In genomic region chr19:5257140-5257539, GRCm38 (mm10) we compare ENCODE assay signal across 11 mouse cellular contexts. TPM values are rescaled to one million over a fixed set of nuclear protein-coding genes. Genes with fewer than 3 reads are reported as not detected.
DNase-seq lines count a peak whose midpoint lies in the region; ATAC-seq and TF ChIP-seq lines count a peak whose summit lies in the region.
"Had no signal": no experiment of that assay in that cellular context is flagged by ENCODE, and none has a peak within 500 bp of the region (broad histone marks: within the 10 kb centered on the region; RNA-seq: fewer than 3 reads in every experiment).

No protein-coding gene starts in this region.

- intact Hi-C loops in gastrocnemius, adult 2 months (cut with DNase I), result no loop called here

- TF ChIP-seq CTCF in lung, embryonic 14.5 days (IDR thresholded peaks at IDR 0.05; ENCODE audit: low read depth), result no peak
- no peak for TF ChIP-seq CTCF in gastrocnemius, adult 2 months (IDR thresholded peaks at IDR 0.05)

- DNase-seq in lung, embryonic 14.5 days, result peak; percentile 28
- DNase-seq in lung, postnatal 14 days, result no peak
- peak; percentile 86 for DNase-seq in embryonic facial prominence, embryonic 14.5 days (ENCODE audit: low spot score)
- DNase-seq in thymus, postnatal 25 days, result peak; percentile 74
- no peak for DNase-seq in frontal cortex, adult 2 months (ENCODE audit: extremely low spot score in 1 of 2, low spot score in 1 of 2)
- no peak for DNase-seq in cerebellum, adult 8-10 months
- DNase-seq in gastrocnemius, adult 2 months, result no peak
- DNase-seq: liver, embryonic 13.5 days had no signal

- H3K36me3 ChIP-seq in lung, embryonic 14.5 days (ENCODE audit: insufficient read depth), result no peaks in the 10 kb centered on the region
- no peaks in the 10 kb centered on the region for H3K36me3 ChIP-seq in embryonic facial prominence, embryonic 14.5 days (ENCODE audit: control insufficient read depth, insufficient read depth, low read length)
- H3K36me3 ChIP-seq: neural tube, embryonic 12.5 days had no signal

- no peaks in the 10 kb centered on the region for H3K4me1 ChIP-seq in lung, embryonic 14.5 days (ENCODE audit: insufficient read depth)
- H3K4me1 ChIP-seq in embryonic facial prominence, embryonic 14.5 days (ENCODE audit: control insufficient read depth, insufficient read depth, low read length), result no peaks in the 10 kb centered on the region
- H3K4me1 ChIP-seq: neural tube, embryonic 12.5 days had no signal

- H3K27me3 ChIP-seq in lung, embryonic 14.5 days (ENCODE audit: insufficient read depth, low read length), result no peaks in the 10 kb centered on the region
- no peaks in the 10 kb centered on the region for H3K27me3 ChIP-seq in embryonic facial prominence, embryonic 14.5 days (replicated peaks; ENCODE audit: control insufficient read depth, insufficient read depth, low read length)
- H3K27me3 ChIP-seq: liver, embryonic 13.5 days; neural tube, embryonic 12.5 days had no signal

- no peaks in the 10 kb centered on the region for H3K9me3 ChIP-seq in lung, embryonic 14.5 days (ENCODE audit: low read depth, low read length)
- H3K9me3 ChIP-seq in embryonic facial prominence, embryonic 14.5 days (ENCODE audit: control insufficient read depth, low read length), result no peaks in the 10 kb centered on the region
- H3K9me3 ChIP-seq: liver, embryonic 13.5 days; neural tube, embryonic 12.5 days had no signal

- WGBS in lung, embryonic 14.5 days, result 35% methylated on average over 3 of the region's 3 CpGs
- WGBS in embryonic facial prominence, embryonic 14.5 days, result 31% methylated on average over 3 of the region's 3 CpGs

- no peak overlapping the region for H3K4me2 ChIP-seq in lung, embryonic 14.5 days
- no peak overlapping the region for H3K4me2 ChIP-seq in embryonic facial prominence, embryonic 14.5 days (ENCODE audit: low read depth, low read length)
- H3K4me2 ChIP-seq: liver, embryonic 13.5 days; neural tube, embryonic 12.5 days had no signal

- no peak for ATAC-seq in lung, embryonic 14.5 days (ENCODE audit: insufficient read depth)
- peak; percentile 37 for ATAC-seq in embryonic facial prominence, embryonic 14.5 days (ENCODE audit: low read depth)
- peak; percentile 60 for ATAC-seq in megakaryocyte progenitor cell, adult 5-6 weeks (replicated peaks; ENCODE audit: poor library complexity)

- no peak overlapping the region for H3K9ac ChIP-seq in lung, embryonic 14.5 days
- no peak overlapping the region for H3K9ac ChIP-seq in embryonic facial prominence, embryonic 14.5 days (ENCODE audit: low read depth, low read length)
- H3K9ac ChIP-seq: neural tube, embryonic 12.5 days had no signal

- H3K27ac ChIP-seq in lung, embryonic 14.5 days (ENCODE audit: low read depth), result no peak overlapping the region
- peak overlapping the region; percentile 39; the same call in 1 of the 2 replicates for H3K27ac ChIP-seq in embryonic facial prominence, embryonic 14.5 days (replicated peaks; ENCODE audit: low read depth, low read length)
- H3K27ac ChIP-seq in gastrocnemius, adult 2 months, result no peak overlapping the region
- H3K27ac ChIP-seq: layer of hippocampus, adult 2 months; liver, embryonic 13.5 days; neural tube, embryonic 12.5 days had no signal

- H3K4me3 ChIP-seq in lung, embryonic 14.5 days (ENCODE audit: low read depth, low read length), result no peak overlapping the region
- no peak overlapping the region for H3K4me3 ChIP-seq in embryonic facial prominence, embryonic 14.5 days (ENCODE audit: low read depth, low read length)
- no peak overlapping the region for H3K4me3 ChIP-seq in gastrocnemius, adult 2 months
- H3K4me3 ChIP-seq: layer of hippocampus, adult 2 months; liver, embryonic 13.5 days; neural tube, embryonic 12.5 days had no signal

RNA-seq across cellular contexts. Expression of gene Pacs1, which starts 15.8 kb away (rescaled TPM):
- 27.8 and 31.8 TPM in 2 replicates for polyA plus RNA-seq in lung, embryonic 14.5 days (2014; fragmentation: Nextera tagmentation; extraction: Ambion mirVana)
- 28.1 and 30.9 TPM in 2 replicates for polyA plus RNA-seq in embryonic facial prominence, embryonic 14.5 days (2014; fragmentation: Nextera tagmentation; extraction: Ambion mirVana)
- total RNA-seq in megakaryocyte progenitor cell, adult 5-6 weeks (2015), result 14.8 and 16.2 TPM in 2 replicates
- total RNA-seq in megakaryocyte progenitor cell, adult 5-6 weeks (2017), result 5.1 and 7.1 TPM in 2 replicates
- polyA plus RNA-seq in frontal cortex, adult 2 months (2012; rRNA removed), result 43.3 and 47.3 TPM in 2 replicates
- 1 to 10 TPM; 5.2 to 8.5 TPM for total RNA-seq in gastrocnemius, adult 2 months (2021)

RNA-seq across cellular contexts. Expression of gene Sf3b2, which starts 38.1 kb away (rescaled TPM):
- polyA plus RNA-seq in lung, embryonic 14.5 days (2014; fragmentation: Nextera tagmentation; extraction: Ambion mirVana), result 334 and 368 TPM in 2 replicates
- polyA plus RNA-seq in embryonic facial prominence, embryonic 14.5 days (2014; fragmentation: Nextera tagmentation; extraction: Ambion mirVana), result 247 and 281 TPM in 2 replicates
- total RNA-seq in megakaryocyte progenitor cell, adult 5-6 weeks (2015), result 119 and 147 TPM in 2 replicates
- total RNA-seq in megakaryocyte progenitor cell, adult 5-6 weeks (2017), result 239 and 261 TPM in 2 replicates
- polyA plus RNA-seq in frontal cortex, adult 2 months (2012; rRNA removed), result 168 and 172 TPM in 2 replicates
- total RNA-seq in gastrocnemius, adult 2 months (2021), result 10 to 100 TPM; 66.5 to 78.9 TPM

RNA-seq across cellular contexts. Expression of gene Gal3st3, which starts 41.0 kb away (rescaled TPM):
- polyA plus RNA-seq in lung, embryonic 14.5 days (2014; fragmentation: Nextera tagmentation; extraction: Ambion mirVana), result 2.2 and 2.9 TPM in 2 replicates
- 4.0 and 4.3 TPM in 2 replicates for polyA plus RNA-seq in embryonic facial prominence, embryonic 14.5 days (2014; fragmentation: Nextera tagmentation; extraction: Ambion mirVana)
- total RNA-seq in megakaryocyte progenitor cell, adult 5-6 weeks (2015), result not detected in 2 replicates
- total RNA-seq in megakaryocyte progenitor cell, adult 5-6 weeks (2017), result not detected in 2 replicates
- polyA plus RNA-seq in frontal cortex, adult 2 months (2012; rRNA removed), result 61.5 and 70.3 TPM in 2 replicates
- total RNA-seq in gastrocnemius, adult 2 months (2021), result under 1 TPM in 1 of 2 experiments, not detected in 1; 0.11 TPM

Comparison
In these comparisons a context has a peak if more than half of its experiments do, and no peak if none do; other contexts are left out.
1. DNase-seq: peak in lung, embryonic 14.5 days (single experiment), embryonic facial prominence, embryonic 14.5 days (single experiment) and thymus, postnatal 25 days (single experiment); none in lung, postnatal 14 days (single experiment), frontal cortex, adult 2 months (0 of 2), cerebellum, adult 8-10 months (single experiment) and gastrocnemius, adult 2 months (single experiment).
2. RNA of gene Gal3st3, which starts 41.0 kb away (polyA plus RNA-seq): 61.5 to 70.3 TPM in frontal cortex, adult 2 months; 4.0 to 4.3 TPM in embryonic facial prominence, embryonic 14.5 days and 2.2 to 2.9 TPM in lung, embryonic 14.5 days; every median in the first group is over 10 times any median in the second.